Mouse (Mus musculus) liver, adult 2 months (tissue): Measurements from ENCODE around the gene Pbx2. TPM values are rescaled to one million over a fixed set of nuclear protein-coding genes. Genes with fewer than 3 reads are reported as not detected.
A peak's percentile ranks its signal among the peaks of the same experiment; 100 is the strongest.

Experiments used
- DNase-seq: peaks from one replicate; pipeline ENCODE4 v3.0.0-alpha.2; 2011; ENCODE audit warnings: low read depth, low spot score; ENCODE audit errors: extremely low read depth
- H3K27ac ChIP-seq: fragments of 200-500 bp; replicated peaks from 2 replicates; pipeline ENCODE4 v1.5.1; 2012; ENCODE audit warnings: low read depth, mild to moderate bottlenecking, control low read depth, inconsistent platforms, low read length; ENCODE audit not compliant: insufficient read depth
- H3K27me3 ChIP-seq: fragments of 200-500 bp; 2 replicates; pipeline ENCODE4 v1.6.1; 2012; ENCODE audit warnings: mild to moderate bottlenecking, moderate library complexity, low read length, inconsistent platforms; ENCODE audit not compliant: control insufficient read depth, insufficient read depth
- H3K36me3 ChIP-seq: fragments of 200-500 bp; 2 replicates; pipeline ENCODE4 v1.6.1; 2012; ENCODE audit warnings: low read length, inconsistent platforms; ENCODE audit not compliant: control insufficient read depth, insufficient read depth
- H3K4me1 ChIP-seq: fragments of 200-500 bp; 2 replicates; pipeline ENCODE4 v1.6.1; 2011; ENCODE audit warnings: low read length; ENCODE audit not compliant: control insufficient read depth, insufficient read depth
- H3K4me3 ChIP-seq: fragments of 200-500 bp; 2 replicates; pipeline ENCODE4 v1.5.1; 2011; ENCODE audit warnings: low read depth, mild to moderate bottlenecking, control low read depth, low read length, moderate library complexity; ENCODE audit not compliant: insufficient read depth
- H3K79me2 ChIP-seq: fragments of 200-500 bp; 2 replicates; pipeline ENCODE4 v1.6.1; 2012; ENCODE audit warnings: inconsistent platforms, mild to moderate bottlenecking, low read length, moderate library complexity; ENCODE audit not compliant: control insufficient read depth, insufficient read depth
- H3K9ac ChIP-seq: fragments of 200-500 bp; 2 replicates; pipeline ENCODE4 v1.6.1; 2012; ENCODE audit warnings: low read depth, mild to moderate bottlenecking, control low read depth, inconsistent platforms, low read length
- CTCF ChIP-seq: fragments of 200-500 bp; IDR thresholded peaks from 2 replicates; pipeline ENCODE4 v1.5.1; 2011; ENCODE audit warnings: low read depth, low read length, control low read depth
- POLR2A ChIP-seq: fragments of 200-500 bp; IDR thresholded peaks from 2 replicates; pipeline ENCODE4 v1.6.1; 2011; ENCODE audit warnings: low read length, control low read depth; ENCODE audit not compliant: insufficient read depth; ENCODE audit errors: extremely low read depth
- WGBS: fragments of 180-500 bp; shearing (Covaris S2); methylation state at CpG from one replicate; pipeline ENCODE4 v1.1.7; 2018; 5-methylcytosine and 5-hydroxymethylcytosine counted together
- polyA plus RNA-seq: library from polyadenylated mRNA; depleted of rRNA; stranded (reverse); fragments of >200 nt; gene quantifications from 2 replicates; pipeline ENCODE4 v1.2.3, GENCODE M21; 2012
- total RNA-seq: library from RNA; depleted of rRNA; stranded (reverse); fragments of >200 nt; gene quantifications from 2 replicates; pipeline ENCODE4 v1.2.3, GENCODE M21; 2014

Gene Pbx2
- total and polyA plus RNA-seq, 2 experiments: 10.9 to 21.1 TPM

GRCm38 (mm10) chr17:34568421-34568820 lies 22.6 kb upstream of the Pbx2 start:
- H3K27me3 ChIP-seq: no peaks in the 10 kb centered on the region
- no peaks in the 10 kb centered on the region for H3K4me1 ChIP-seq
- H3K4me3 ChIP-seq: no peak overlapping the region
- H3K36me3 ChIP-seq: no peaks in the 10 kb centered on the region
- no peak overlapping the region for H3K9ac ChIP-seq
- WGBS: 84% methylated on average over 13 of the region's 13 CpGs
- H3K27ac ChIP-seq: no peak overlapping the region
- TF ChIP-seq POLR2A (no peak), CTCF (no peak)
- H3K79me2 ChIP-seq: no peaks in the 10 kb centered on the region
- no peak for DNase-seq

- no peaks in the 10 kb centered on the region for H3K4me1 ChIP-seq
- no peak for DNase-seq
- no peaks in the 10 kb centered on the region for H3K27me3 ChIP-seq
- no peaks in the 10 kb centered on the region for H3K36me3 ChIP-seq
- H3K9ac ChIP-seq: no peak overlapping the region
- H3K27ac ChIP-seq: no peak overlapping the region
- no peaks in the 10 kb centered on the region for H3K79me2 ChIP-seq
- WGBS: 84% methylated on average over 4 of the region's 4 CpGs
- no peak overlapping the region for H3K4me3 ChIP-seq
- TF ChIP-seq POLR2A (no peak), CTCF (no peak)
These were observed 21.1 kb upstream of the Pbx2 start for GRCm38 (mm10) chr17:34569919-34570318.

GRCm38 (mm10) chr17:34571875-34572274 lies 19.2 kb upstream of the Pbx2 start:
- no peak for DNase-seq
- H3K27ac ChIP-seq: no peak overlapping the region
- H3K27me3 ChIP-seq: no peaks in the 10 kb centered on the region
- H3K4me1 ChIP-seq: no peaks in the 10 kb centered on the region
- no peak overlapping the region for H3K4me3 ChIP-seq
- no peak overlapping the region for H3K9ac ChIP-seq
- 28% methylated on average over 5 of the region's 5 CpGs for WGBS
- no peaks in the 10 kb centered on the region for H3K79me2 ChIP-seq
- TF ChIP-seq CTCF (peak; percentile 79), POLR2A (no peak)
- H3K36me3 ChIP-seq: no peaks in the 10 kb centered on the region

GRCm38 (mm10) chr17:34572361-34572760 lies 18.7 kb upstream of the Pbx2 start:
- Histone ChIP-seq H3K27ac (no peak overlapping the region), H3K36me3 (no peaks in the 10 kb centered on the region), H3K4me3 (no peak overlapping the region), H3K79me2 (no peaks in the 10 kb centered on the region), H3K27me3 (no peaks in the 10 kb centered on the region), H3K4me1 (no peaks in the 10 kb centered on the region), H3K9ac (no peak overlapping the region)
- DNase-seq: no peak
- TF ChIP-seq CTCF: no peak
- no peak for TF ChIP-seq POLR2A
- 36% methylated on average over 15 of the region's 15 CpGs for WGBS

- Histone ChIP-seq H3K79me2 (no peaks in the 10 kb centered on the region), H3K9ac (no peak overlapping the region), H3K36me3 (no peaks in the 10 kb centered on the region), H3K27ac (no peak overlapping the region), H3K4me3 (no peak overlapping the region), H3K4me1 (no peaks in the 10 kb centered on the region), H3K27me3 (no peaks in the 10 kb centered on the region)
- DNase-seq: no peak
- 79% methylated on average over 5 of the region's 5 CpGs for WGBS
- TF ChIP-seq CTCF (no peak), POLR2A (no peak)
These were observed 14.5 kb upstream of the Pbx2 start for GRCm38 (mm10) chr17:34576577-34576976.

- Histone ChIP-seq H3K79me2 (no peaks in the 10 kb centered on the region), H3K4me3 (no peak overlapping the region)
- no peak for DNase-seq
These were observed 13.0 kb upstream of the Pbx2 start for GRCm38 (mm10) chr17:34578070-34578469.

GRCm38 (mm10) chr17:34582528-34582927 lies 8.5 kb upstream of the Pbx2 start:
- Histone ChIP-seq H3K4me1 (peaks cover 3% of the 10 kb centered on the region; the same call in 1 of the 2 replicates), H3K27me3 (no peaks in the 10 kb centered on the region), H3K9ac (no peak overlapping the region), H3K79me2 (no peaks in the 10 kb centered on the region), H3K27ac (no peak overlapping the region), H3K4me3 (no peak overlapping the region), H3K36me3 (no peaks in the 10 kb centered on the region)
- no peak for DNase-seq
- 88% methylated on average over 12 of the region's 12 CpGs for WGBS
- TF ChIP-seq CTCF (no peak), POLR2A (no peak)

More at GRCm38 (mm10) chr17:34578070-34578469, 13.0 kb upstream of the Pbx2 start:
- Histone ChIP-seq H3K27me3 (no peaks in the 10 kb centered on the region), H3K9ac (no peak overlapping the region), H3K4me1 (no peaks in the 10 kb centered on the region), H3K27ac (no peak overlapping the region), H3K36me3 (no peaks in the 10 kb centered on the region)
- WGBS: 91% methylated on average over 3 of the region's 3 CpGs
- TF ChIP-seq CTCF: no peak
- no peak for TF ChIP-seq POLR2A
